Mouse (Mus musculus) frontal cortex, postnatal 14 days (tissue): ENCODE results near the gene Pon3.

Experiments used
- DNase-seq, 2 experiments: peaks; one replicate each; pipeline ENCODE4 v3.0.0; 2022; ENCODE audit warnings: low spot score in 2 of 2

Pon3 gene

GRCm38 (mm10) chr6:5255722-5256451 lies at the start of gene Pon3:
Pon3 (minus strand) TSS chr6:5256286.
- DNase-seq: peak in 1 of 2 experiments; percentile 8

GRCm38 (mm10) chr6:5304956-5305355 lies 48.9 kb upstream of the Pon3 start:
- no peak for DNase-seq

- DNase-seq: no peak
Observed at GRCm38 (mm10) chr6:5300629-5301028, 44.5 kb upstream of the Pon3 start.

GRCm38 (mm10) chr6:5299561-5299960 lies 43.5 kb upstream of the Pon3 start:
- no peak for DNase-seq

GRCm38 (mm10) chr6:5298092-5298554 lies 42.0 kb upstream of the Pon3 start, which contains the start of gene Pon2:
Pon2 (minus strand) TSS chr6:5298455.
- peak; percentile 12 to 26 for DNase-seq

- peak in 1 of 2 experiments; percentile 17 for DNase-seq
Observed at GRCm38 (mm10) chr6:5297321-5298091, 41.4 kb upstream of the Pon3 start.

- DNase-seq: no peak
Observed at GRCm38 (mm10) chr6:5296067-5296466, 40.0 kb upstream of the Pon3 start.

GRCm38 (mm10) chr6:5294659-5295449 lies 38.8 kb upstream of the Pon3 start:
- DNase-seq: no peak

GRCm38 (mm10) chr6:5292841-5293240 lies 36.8 kb upstream of the Pon3 start:
- DNase-seq: no peak

- DNase-seq: no peak
Observed at GRCm38 (mm10) chr6:5291450-5291849, 35.4 kb upstream of the Pon3 start.

- no peak for DNase-seq
Observed at GRCm38 (mm10) chr6:5287919-5288318, 31.8 kb upstream of the Pon3 start.

- DNase-seq: no peak
Observed at GRCm38 (mm10) chr6:5287392-5287791, 31.3 kb upstream of the Pon3 start.

GRCm38 (mm10) chr6:5282418-5282817 lies 26.3 kb upstream of the Pon3 start:
- no peak for DNase-seq

GRCm38 (mm10) chr6:5280576-5281305 lies 24.7 kb upstream of the Pon3 start:
- no peak for DNase-seq

- no peak for DNase-seq
Observed at GRCm38 (mm10) chr6:5277972-5278371, 21.9 kb upstream of the Pon3 start.

GRCm38 (mm10) chr6:5269641-5270040 lies 13.6 kb upstream of the Pon3 start:
- DNase-seq: no peak

- DNase-seq: no peak
Observed at GRCm38 (mm10) chr6:5264793-5265192, 8.7 kb upstream of the Pon3 start.

GRCm38 (mm10) chr6:5263250-5263999 lies 7.3 kb upstream of the Pon3 start:
- DNase-seq: no peak

- no peak for DNase-seq
Observed at GRCm38 (mm10) chr6:5262322-5263249, 6.5 kb upstream of the Pon3 start.

GRCm38 (mm10) chr6:5255291-5255690 lies 795 bp downstream of the Pon3 start:
- DNase-seq: no peak
